Mouse (Mus musculus) cerebellum, adult 2 months (tissue): ENCODE data around the gene Syne2.

Source experiments
- CTCF ChIP-seq: fragments of 200-500 bp; IDR thresholded peaks from 2 replicates; pipeline ENCODE4 v1.5.1; 2011; ENCODE audit warnings: low read depth, mild to moderate bottlenecking, control low read depth, low read length, moderate library complexity, borderline replicate concordance; ENCODE audit not compliant: insufficient read depth
- POLR2A ChIP-seq: fragments of 200-500 bp; IDR thresholded peaks from 2 replicates; pipeline ENCODE4 v1.6.1; 2011; ENCODE audit warnings: low read length, control low read depth, borderline replicate concordance; ENCODE audit not compliant: insufficient read depth

DNA sequence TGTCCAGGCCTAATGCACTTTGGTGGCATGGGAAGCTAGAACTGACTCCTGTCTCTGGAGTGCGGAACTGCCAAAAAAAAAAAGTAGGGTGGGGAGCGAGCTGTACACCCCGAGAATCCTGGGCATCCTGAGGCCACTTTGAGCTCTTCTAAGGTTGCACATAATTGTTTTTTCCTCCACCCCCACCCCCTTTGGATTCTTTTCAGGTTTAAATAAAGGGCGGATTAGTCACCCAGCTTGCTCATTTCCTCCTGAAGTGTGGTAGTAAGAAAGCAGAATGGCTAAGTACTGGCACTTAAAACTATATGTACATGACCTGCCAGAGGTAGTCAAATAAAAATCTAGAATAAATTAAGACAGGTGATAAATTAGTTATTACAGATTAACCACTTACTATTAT is 195.5 kb downstream of the Syne2 start:
- TF ChIP-seq POLR2A (no peak), CTCF (no peak)
